Mouse (Mus musculus) lung, embryonic 16.5 days (tissue): ENCODE results near the gene Spen. TPM values are rescaled to one million over a fixed set of nuclear protein-coding genes. Genes with fewer than 3 reads are reported as not detected.

Experiments
- ATAC-seq: fragments of 200-750 bp; cut with Nextera tagmentation; 2 replicates; pipeline ENCODE4 v1.8.0; 2017; ENCODE audit warnings: low read depth, mild to moderate bottlenecking, moderate library complexity
- H3K27ac ChIP-seq: fragments of 300-500 bp; sonication (generic); 2 replicates; pipeline ENCODE4 v1.5.1; 2014; ENCODE audit warnings: mild to moderate bottlenecking, control low read depth, low read length
- H3K27me3 ChIP-seq: fragments of 300-500 bp; sonication (generic); 2 replicates; pipeline ENCODE4 v1.6.1; 2014; ENCODE audit warnings: low read depth, low read length, mixed read lengths; ENCODE audit not compliant: control insufficient read depth, insufficient read depth
- H3K36me3 ChIP-seq: fragments of 300-500 bp; sonication (generic); 2 replicates; pipeline ENCODE4 v1.6.1; 2014; ENCODE audit warnings: low read length; ENCODE audit not compliant: control insufficient read depth, insufficient read depth
- H3K4me1 ChIP-seq: fragments of 300-500 bp; sonication (generic); replicated peaks from 2 replicates; pipeline ENCODE4 v1.6.1; 2014; ENCODE audit warnings: low read length, mixed read lengths; ENCODE audit not compliant: control insufficient read depth, insufficient read depth
- H3K4me2 ChIP-seq: fragments of 300-500 bp; sonication (generic); 2 replicates; pipeline ENCODE4 v1.6.1; 2014; ENCODE audit warnings: low read depth, low read length, control low read depth
- H3K4me3 ChIP-seq: fragments of 300-500 bp; sonication (generic); 2 replicates; pipeline ENCODE4 v1.5.1; 2014; ENCODE audit warnings: mild to moderate bottlenecking, low read length, control low read depth
- H3K9ac ChIP-seq: fragments of 300-500 bp; sonication (generic); 2 replicates; pipeline ENCODE4 v1.6.1; 2014; ENCODE audit warnings: low read length, control low read depth
- H3K9me3 ChIP-seq: fragments of 300-500 bp; sonication (generic); 2 replicates; pipeline ENCODE4 v1.6.1; 2016; ENCODE audit warnings: low read length; ENCODE audit not compliant: control insufficient read depth
- WGBS: fragments of 180-500 bp; shearing (Covaris S2); extraction: QIAGEN DNeasy Blood & Tissue Kit; methylation state at CpG from one replicate; pipeline ENCODE4 v1.1.7; 2014; 5-methylcytosine and 5-hydroxymethylcytosine counted together
- polyA plus RNA-seq: library from polyadenylated mRNA; unstranded; fragments of >200 nt; fragmentation: Nextera tagmentation; extraction: Ambion mirVana; gene quantifications from 2 replicates; pipeline ENCODE4 v1.2.1, GENCODE M21; 2015

Spen gene
- polyA plus RNA-seq, 1 experiment from 2014 or later: 6.9 TPM

DNA sequence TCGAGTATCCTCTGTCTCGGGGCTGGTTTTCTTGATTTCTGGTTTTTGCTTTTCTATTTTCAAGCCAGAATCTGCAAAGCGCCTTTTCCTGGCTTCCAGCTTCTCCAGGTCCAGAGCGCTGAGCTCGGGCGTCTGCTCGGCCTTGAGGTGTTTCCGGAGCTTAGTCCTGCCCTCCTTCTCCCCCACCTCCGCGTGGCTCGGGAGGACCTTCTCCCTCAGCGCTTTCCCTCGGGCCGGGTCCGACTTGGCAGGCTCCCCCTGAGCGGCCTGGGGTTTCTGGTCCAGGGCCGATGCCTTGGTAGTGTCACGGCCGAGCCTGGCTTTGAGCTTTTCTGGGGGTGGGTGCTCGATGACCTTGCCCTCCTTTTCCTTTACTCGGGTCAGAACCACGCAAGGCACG, 60.2 kb downstream of the Spen start:
- 0 out of 2 replicates have a peak, but pooled peaks cover 3% of the 10 kb centered on the region for H3K9me3 ChIP-seq
- no peak overlapping the region for H3K4me2 ChIP-seq
- 0 out of 2 replicates have a peak, but pooled peaks cover 2% of the 10 kb centered on the region for H3K4me1 ChIP-seq
- H3K9ac ChIP-seq: no peak overlapping the region
- WGBS: 85% methylated on average over 23 of the region's 23 CpGs
- no peak overlapping the region for H3K4me3 ChIP-seq
- no peak for ATAC-seq
- peak overlapping the region; percentile 41 for H3K27ac ChIP-seq
- peaks cover 88% of the 10 kb centered on the region for H3K36me3 ChIP-seq
- H3K27me3 ChIP-seq: no peaks in the 10 kb centered on the region

DNA sequence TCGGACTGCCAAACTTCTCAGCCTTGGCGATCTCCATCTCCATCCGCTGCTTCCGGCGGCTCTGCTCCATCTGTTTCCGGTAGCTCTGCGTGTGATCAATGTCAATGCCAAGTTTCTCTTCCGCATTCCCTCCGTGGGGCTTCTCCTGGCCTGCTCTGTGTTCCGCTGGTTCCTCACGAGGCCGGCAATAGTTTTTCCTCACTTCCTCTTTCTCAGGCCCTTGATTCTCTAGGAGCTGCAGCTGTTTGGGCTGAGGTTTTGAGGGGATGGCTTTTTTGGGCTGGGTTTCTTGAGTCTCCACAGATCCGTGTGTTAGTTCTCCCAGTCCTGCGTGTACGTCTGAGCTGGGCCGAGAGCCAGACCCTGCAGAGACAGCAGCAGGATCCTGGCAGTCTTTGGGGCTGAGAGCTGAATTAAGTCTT, 60.7 kb downstream of the Spen start:
- no peak overlapping the region for H3K9ac ChIP-seq
- 0 out of 2 replicates have a peak, but pooled peaks cover 2% of the 10 kb centered on the region for H3K4me1 ChIP-seq
- H3K27me3 ChIP-seq: no peaks in the 10 kb centered on the region
- H3K27ac ChIP-seq: peak overlapping the region; percentile 41
- peak; percentile 51 for ATAC-seq
- 0 out of 2 replicates have a peak, but pooled peaks cover 3% of the 10 kb centered on the region for H3K9me3 ChIP-seq
- H3K36me3 ChIP-seq: peaks cover 85% of the 10 kb centered on the region
- H3K4me2 ChIP-seq: no peak overlapping the region
- no peak overlapping the region for H3K4me3 ChIP-seq
- WGBS: 66% methylated on average over 16 of the region's 16 CpGs

DNA sequence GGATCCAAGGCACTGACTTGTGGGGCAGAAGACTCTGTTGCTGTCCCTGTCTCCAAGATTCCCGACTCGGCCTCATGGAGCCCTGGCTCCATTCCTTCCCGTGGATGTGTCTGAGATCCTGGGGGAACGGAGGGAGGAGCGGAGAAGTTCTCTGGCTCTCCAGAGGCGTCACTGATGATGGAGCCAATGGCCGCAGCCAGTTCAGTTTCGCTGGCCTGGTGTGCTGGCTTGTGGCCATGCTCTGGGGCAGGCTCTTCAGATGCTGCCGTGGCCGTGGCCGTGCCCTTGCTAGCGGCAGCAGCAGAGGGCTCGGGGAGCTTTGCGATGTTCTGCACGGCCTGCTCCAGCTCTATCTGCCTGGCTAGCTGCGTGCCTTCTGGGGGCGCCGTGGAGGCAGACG, 64.0 kb downstream of the Spen start:
- H3K9me3 ChIP-seq: 0 out of 2 replicates have a peak, but pooled peaks cover 3% of the 10 kb centered on the region
- 68% methylated on average over 19 of the region's 19 CpGs for WGBS
- H3K27ac ChIP-seq: no peak overlapping the region
- peak; percentile 52 for ATAC-seq
- H3K4me2 ChIP-seq: no peak overlapping the region
- H3K9ac ChIP-seq: no peak overlapping the region
- H3K36me3 ChIP-seq: peaks cover 82% of the 10 kb centered on the region
- no peaks in the 10 kb centered on the region for H3K27me3 ChIP-seq
- no peak overlapping the region for H3K4me3 ChIP-seq
- H3K4me1 ChIP-seq: 0 out of 2 replicates have a peak, but pooled peaks cover 2% of the 10 kb centered on the region

DNA sequence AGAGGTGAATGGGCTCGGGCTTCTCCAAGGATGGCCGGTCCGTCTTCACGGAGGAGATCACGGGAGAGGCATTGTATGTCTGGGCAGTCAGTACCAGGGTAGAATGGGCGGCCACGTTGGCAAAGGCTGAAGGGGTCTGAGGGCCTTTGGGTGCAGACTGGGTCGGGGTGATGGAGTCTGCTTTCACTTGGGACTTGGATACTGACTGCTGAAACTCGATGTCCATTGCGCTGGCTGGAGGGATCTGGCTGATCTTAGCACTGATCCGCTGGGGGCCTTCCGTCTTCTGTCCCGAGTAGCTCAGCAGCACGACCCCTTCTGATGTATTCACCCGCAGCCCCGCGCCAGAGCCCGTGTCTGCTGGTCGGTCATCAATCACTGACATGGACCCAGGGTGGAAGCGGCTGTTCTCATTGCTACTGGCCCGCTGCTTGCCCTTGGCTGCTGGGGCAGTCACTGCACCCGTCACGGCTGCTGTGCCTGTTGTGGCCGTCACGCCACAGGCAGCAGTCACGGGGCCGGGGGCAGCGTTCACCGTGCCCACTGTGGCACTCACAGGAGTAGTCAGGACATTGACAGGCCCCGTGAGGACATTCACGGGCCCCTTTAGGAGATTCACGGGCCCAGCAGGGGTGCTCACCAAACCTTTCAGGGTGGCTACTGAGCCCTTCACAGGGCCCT, 65.6 kb downstream of the Spen start:
- WGBS: 72% methylated on average over 32 of the region's 32 CpGs
- ATAC-seq: no peak

DNA sequence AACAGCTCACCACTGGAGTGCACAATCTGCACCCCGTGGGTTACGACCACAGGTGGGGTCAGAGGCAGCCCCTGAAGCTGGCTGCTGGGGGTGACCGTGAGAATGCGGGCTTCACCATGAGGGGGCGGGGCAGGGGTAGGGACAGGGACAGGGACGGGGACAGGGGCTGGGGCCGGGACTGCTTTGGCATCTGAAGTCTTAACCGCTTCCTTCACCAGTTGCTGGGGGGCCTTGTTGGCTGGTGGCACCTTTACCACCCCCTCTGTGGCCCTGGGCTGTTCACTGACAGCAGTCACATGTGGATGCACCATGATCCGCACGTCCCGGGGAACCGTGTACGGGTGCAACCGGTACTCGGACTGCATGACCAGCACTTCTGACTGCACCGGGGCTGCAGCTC, 66.9 kb downstream of the Spen start:
- 96% methylated on average over 16 of the region's 16 CpGs for WGBS
- ATAC-seq: no peak
- Histone ChIP-seq H3K9me3 (no peaks in the 10 kb centered on the region), H3K36me3 (peaks cover 70% of the 10 kb centered on the region), H3K4me1 (no peaks in the 10 kb centered on the region), H3K4me3 (no peak overlapping the region), H3K27ac (no peak overlapping the region), H3K4me2 (no peak overlapping the region), H3K9ac (no peak overlapping the region), H3K27me3 (no peaks in the 10 kb centered on the region)

More for the DNA sequence above, 65.6 kb downstream of the Spen start:
- Histone ChIP-seq H3K36me3 (peaks cover 74% of the 10 kb centered on the region), H3K9me3 (no peaks in the 10 kb centered on the region), H3K9ac (no peak overlapping the region), H3K4me1 (no peaks in the 10 kb centered on the region), H3K4me3 (no peak overlapping the region), H3K27me3 (no peaks in the 10 kb centered on the region), H3K4me2 (no peak overlapping the region), H3K27ac (no peak overlapping the region)

DNA sequence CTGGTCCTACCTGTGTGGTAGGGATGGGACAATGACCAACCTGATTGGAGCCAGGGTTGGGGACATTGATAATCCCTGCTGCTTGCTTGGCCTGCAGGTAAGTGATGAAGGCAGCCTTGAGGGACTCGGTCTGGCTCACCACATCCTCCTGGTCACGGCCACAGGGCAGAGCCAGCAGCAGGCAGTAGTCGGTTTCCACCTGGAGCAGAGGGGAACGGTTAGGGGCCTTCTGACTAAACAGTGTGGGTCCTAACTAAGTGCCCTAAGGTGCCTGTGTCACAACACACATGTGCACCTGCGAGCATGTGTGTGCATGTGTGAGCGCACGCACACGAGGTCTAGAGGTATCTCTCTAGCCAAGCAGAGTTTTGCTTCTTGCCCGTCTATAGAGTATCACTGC, 69.1 kb downstream of the Spen start:
- Histone ChIP-seq H3K27ac (no peak overlapping the region), H3K27me3 (no peaks in the 10 kb centered on the region), H3K9me3 (no peaks in the 10 kb centered on the region), H3K36me3 (peaks cover 71% of the 10 kb centered on the region), H3K4me2 (no peak overlapping the region), H3K4me3 (no peak overlapping the region), H3K4me1 (no peaks in the 10 kb centered on the region), H3K9ac (no peak overlapping the region)
- WGBS: 86% methylated on average over 9 of the region's 9 CpGs
- no peak for ATAC-seq

DNA sequence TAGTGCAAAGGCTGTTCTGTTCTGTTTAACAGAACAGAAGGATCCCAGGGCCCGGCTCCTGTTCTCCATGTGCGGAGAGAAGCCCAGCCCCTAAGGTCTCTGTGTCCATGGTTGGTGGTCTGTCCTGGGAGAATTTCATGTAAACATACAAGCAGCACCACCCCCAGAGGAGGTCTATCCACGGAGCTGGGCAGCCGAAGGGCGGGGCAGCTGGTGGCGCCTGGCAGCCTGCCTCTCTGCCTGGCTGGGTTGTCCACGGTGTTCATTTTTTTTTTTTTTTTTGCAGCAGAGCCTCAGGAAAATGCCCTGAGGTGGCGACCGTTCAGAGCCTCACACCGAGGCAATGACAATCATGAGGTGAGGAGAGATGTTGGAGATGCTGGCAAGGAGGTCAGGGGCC, 69.8 kb downstream of the Spen start:
- ATAC-seq: peak; percentile 12; the same call in 1 of the 2 replicates
- Histone ChIP-seq H3K36me3 (peaks cover 73% of the 10 kb centered on the region), H3K9ac (no peak overlapping the region), H3K27me3 (no peaks in the 10 kb centered on the region), H3K4me1 (no peaks in the 10 kb centered on the region), H3K4me3 (no peak overlapping the region), H3K27ac (no peak overlapping the region), H3K4me2 (no peak overlapping the region), H3K9me3 (no peaks in the 10 kb centered on the region)
- whole genome bisulfite sequencing: 45% methylated on average over 10 of the region's 10 CpGs

DNA sequence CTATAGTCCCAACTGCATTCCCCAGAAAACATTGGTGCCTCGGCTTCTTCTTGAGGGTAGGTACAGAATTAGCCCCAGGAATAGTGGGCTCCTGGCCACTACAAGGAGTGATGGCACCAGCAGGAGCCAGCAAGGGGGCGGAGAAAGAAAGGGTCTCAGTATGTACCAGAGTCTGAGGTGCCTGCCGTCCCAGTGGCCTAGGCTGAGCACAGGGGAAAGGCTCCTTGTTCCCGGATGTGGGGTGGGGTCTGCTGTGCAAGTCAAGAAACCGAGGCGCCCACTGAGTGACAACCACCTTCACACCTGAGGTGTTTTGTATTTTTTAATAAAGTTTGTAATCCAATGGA, 70.8 kb downstream of the Spen start:
- no peak for ATAC-seq
- H3K36me3 ChIP-seq: peaks cover 72% of the 10 kb centered on the region
- no peak overlapping the region for H3K4me2 ChIP-seq
- H3K9me3 ChIP-seq: no peaks in the 10 kb centered on the region
- H3K4me3 ChIP-seq: no peak overlapping the region
- H3K9ac ChIP-seq: no peak overlapping the region
- WGBS: 79% methylated on average over 6 of the region's 6 CpGs
- H3K27me3 ChIP-seq: no peaks in the 10 kb centered on the region
- H3K27ac ChIP-seq: no peak overlapping the region
- H3K4me1 ChIP-seq: no peaks in the 10 kb centered on the region

DNA sequence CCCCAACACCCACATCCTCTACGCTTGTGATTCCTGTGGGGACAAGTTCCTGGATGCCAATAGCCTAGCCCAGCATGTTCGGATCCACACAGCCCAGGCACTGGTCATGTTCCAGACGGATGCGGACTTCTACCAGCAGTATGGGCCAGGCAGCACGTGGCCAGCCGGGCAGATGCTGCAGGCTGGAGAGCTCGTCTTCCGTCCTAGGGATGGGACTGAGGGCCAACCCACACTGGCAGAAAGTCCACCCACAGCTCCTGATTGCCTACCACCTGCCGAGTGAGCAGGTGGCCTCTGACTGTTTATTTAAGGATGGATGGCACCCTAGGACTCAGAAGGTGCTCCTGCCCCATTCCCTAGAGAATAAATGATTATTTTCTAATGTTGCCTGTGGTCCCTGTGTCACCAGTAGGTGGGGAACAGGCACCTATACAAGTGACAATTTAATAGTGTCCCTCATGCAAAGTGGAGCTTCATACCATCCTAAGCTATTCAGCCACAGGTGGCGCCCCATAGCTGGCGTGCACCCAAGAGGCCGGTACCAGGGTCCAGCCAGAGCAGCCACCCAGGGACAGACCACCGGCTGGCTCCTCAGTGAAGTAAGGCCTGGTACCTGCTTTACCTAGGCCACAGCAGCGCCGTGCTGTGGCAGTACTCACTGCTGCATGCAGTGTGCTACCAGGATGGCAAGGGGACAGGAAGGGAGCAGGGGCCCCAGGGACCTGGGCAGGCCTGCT, 71.4 kb downstream of the Spen start:
- H3K4me1 ChIP-seq: no peaks in the 10 kb centered on the region
- no peak overlapping the region for H3K27ac ChIP-seq
- H3K9me3 ChIP-seq: no peaks in the 10 kb centered on the region
- peaks cover 69% of the 10 kb centered on the region for H3K36me3 ChIP-seq
- no peak overlapping the region for H3K4me2 ChIP-seq
- no peak overlapping the region for H3K9ac ChIP-seq
- H3K4me3 ChIP-seq: no peak overlapping the region
- no peak for ATAC-seq
- H3K27me3 ChIP-seq: no peaks in the 10 kb centered on the region
- 81% methylated on average over 15 of the region's 15 CpGs for WGBS
